Mouse (Mus musculus) layer of hippocampus, adult 9-10 months (tissue): ENCODE data around the gene Spsb4.
"Not testable (repeated sequence)": the region's sequence is repeated elsewhere in the genome, so short reads cannot be mapped to it uniquely, and the experiment has no call there.

Source experiments
- DNase-seq: peaks from one replicate; pipeline ENCODE4 v3.0.0; 2022; ENCODE audit warnings: low spot score

Gene Spsb4

DNA sequence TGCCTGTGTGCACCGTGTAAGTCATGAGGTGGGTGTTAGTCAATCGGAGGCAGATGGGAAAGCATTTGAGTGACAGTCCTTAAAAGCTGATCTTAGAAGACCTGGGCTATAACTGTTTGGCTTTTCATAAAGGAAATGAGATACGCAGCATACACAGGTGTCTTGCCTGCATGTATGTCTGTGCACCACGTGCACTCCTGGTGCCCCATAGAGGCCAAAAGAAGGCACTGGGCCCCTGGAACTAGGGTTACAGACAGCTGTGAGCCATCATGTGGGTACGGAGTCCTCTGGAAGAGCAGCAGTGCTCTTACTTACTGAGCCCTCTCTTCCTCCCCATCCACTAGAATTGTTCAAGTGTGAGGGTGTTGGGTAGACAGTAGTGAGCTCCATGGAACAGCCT is 70.1 kb downstream of the Spsb4 start:
- no peak for DNase-seq

DNA sequence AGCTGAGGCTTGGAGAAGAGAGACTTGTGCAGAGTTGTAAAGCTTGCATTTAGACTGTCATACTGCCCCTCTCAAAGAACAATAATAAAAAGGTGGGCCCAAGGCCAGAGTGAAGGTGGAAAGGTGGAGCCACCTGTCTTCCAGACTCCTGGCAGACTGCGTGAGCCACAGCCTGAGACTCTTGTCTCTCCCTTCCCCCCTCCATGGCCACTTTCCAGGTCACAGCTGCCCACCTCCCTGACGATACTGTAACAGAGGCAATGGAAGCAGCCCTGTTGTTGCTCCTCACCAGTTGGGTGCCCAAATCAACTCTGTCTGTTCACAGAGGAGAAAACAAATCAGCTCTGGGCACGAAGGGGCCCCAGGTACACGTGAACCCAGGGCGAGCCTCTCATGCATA is 71.5 kb downstream of the Spsb4 start:
- no peak for DNase-seq

DNA sequence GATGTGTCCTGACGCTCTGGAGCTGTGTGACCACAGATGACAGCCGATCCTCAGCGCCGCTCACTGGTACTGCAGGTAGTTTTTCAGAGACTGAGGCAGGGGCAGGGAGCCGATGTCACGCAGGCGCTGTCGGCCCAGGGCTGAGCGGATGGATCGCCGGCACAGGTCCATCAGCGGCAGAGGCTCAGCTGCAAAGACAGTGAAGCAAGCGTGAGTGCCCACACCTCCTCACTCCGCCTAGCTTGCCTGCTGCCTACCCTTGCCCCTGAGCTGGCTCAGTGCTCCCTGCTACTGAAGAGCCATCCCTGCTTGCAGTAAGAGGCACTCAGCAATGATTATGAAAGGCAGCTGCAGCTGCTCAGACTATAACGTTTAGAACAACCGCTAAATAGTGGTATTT is 74.1 kb downstream of the Spsb4 start:
- DNase-seq: no peak

DNA sequence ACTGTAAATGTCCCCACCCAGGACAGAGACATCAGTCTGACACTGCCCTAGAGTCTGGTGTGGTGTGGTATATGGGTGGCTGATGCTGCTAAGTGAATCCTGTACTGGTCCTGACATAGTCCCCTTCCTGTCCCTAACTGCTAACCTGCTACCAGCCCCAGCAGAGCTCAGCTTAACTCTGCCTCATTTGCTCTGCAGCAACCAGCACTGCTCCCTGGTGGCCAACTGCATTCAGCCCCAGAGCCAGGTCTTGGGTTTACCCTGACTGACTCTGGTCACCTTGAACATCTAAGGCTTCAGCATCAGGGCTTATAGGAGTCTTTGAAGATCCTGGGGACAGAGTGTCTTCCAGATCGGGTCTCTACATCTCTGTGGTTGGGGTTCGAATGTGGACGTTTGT is 75.7 kb downstream of the Spsb4 start:
- no peak for DNase-seq

DNA sequence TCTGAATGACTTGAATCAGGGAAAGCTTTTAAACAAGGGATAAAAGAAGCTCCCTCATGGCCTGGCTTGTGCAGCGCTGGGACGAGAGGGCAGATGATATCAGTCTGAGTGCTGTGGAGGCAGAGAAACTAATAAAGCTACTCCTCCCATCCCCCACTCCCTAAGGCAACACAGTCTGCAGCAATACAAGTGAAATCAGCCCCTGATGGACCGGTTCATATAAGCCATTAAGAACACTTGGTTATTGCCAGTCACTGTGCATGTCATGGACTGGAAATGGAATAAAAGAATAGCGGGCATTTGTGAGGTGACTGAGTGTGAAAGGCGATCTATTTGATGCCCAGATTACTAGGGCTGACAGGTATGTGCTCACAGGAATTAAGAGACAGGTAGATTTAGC is 79.8 kb downstream of the Spsb4 start:
- DNase-seq: no peak

DNA sequence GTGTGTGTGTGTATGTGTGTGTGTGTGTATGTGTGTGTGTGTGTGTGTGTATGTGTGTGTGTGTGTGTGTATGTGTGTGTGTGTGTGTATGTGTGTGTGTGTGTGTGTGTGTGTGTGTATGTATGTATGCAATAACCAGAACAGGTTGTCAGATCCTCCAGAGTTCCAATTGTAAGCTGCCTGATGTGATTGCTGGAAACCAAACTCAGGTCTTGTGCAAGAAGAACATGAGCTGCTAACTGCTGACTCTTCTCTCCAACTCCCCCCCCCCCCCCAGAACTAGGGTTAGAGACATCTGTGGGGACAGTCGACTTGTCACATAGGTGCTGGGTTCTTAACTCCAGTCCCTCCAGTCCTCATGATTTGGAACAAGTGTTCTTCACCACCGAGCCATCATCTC is 82.2 kb downstream of the Spsb4 start:
- DNase-seq: not testable (repeated sequence)

DNA sequence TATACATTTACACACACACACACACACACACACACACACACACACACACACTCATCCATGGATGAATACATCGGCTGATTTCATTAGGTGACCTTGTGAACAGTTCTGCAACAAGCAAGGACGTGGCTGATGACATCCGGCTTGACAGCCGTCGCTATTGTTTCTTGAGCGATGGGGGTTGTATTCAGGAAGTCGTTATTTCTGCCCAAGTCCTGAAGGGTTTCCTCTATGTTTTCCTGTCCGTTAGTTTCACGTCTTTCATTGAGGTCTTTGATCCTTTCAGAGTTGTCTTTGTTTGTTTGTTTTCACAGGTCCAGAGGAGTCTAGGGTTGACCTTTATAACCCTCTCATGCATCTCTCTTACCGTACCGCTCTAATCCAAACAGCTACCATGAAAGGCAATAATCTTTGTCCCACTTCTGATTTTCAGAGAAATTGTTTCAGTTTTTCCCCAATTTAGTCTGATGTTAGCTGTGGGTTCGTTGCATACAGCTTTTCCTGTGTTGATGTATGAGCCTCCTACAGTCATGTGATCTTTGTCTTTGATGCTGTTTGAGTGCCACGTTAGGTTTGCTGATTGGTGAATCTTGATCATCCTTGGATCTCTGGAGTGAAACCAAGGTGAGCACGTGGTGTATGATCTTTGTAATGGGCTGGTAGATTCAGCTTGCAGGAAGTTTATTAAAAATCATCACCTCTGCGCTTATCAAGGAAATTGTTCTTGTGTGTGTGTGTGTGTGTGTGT is 82.9 kb downstream of the Spsb4 start:
- DNase-seq: no peak

DNA sequence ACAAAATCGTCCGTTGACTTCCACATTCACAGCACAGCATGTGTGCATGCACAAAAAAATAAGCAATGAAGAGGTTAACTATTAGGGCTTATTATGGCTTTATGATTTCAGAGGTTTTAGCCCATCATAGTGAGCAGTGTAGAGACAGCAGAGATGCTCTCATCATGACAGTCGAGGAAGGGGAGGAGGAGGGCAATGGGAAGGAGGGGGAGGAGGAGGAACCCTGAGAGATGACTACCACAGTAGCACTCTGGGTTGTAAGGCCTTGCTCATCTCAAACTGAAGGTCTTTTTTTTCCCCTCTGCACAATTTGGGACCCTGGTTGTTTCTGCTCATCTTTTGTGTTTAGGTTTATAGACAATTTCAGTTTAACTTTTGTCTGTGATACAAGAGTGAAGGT is 83.8 kb downstream of the Spsb4 start:
- no peak for DNase-seq

DNA sequence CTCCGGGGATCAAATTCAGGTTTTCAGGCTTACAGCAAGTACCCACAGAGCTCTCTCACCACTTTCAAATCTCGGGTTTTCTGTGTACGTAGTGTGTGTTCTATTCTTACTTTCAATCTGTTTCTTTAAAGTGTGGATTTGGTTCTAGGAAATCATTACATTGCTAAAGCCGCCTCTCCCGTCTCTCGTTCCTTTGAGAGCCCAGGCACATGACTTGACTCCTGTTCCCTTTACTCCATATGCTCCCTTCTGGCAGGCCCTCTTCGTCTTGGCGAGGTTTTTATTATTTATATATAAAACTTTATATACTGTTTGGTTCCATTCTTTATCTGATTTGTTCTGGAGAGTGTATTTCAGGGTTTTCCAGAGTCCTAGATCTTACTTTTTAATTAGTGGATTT is 85.9 kb downstream of the Spsb4 start:
- DNase-seq: no peak

DNA sequence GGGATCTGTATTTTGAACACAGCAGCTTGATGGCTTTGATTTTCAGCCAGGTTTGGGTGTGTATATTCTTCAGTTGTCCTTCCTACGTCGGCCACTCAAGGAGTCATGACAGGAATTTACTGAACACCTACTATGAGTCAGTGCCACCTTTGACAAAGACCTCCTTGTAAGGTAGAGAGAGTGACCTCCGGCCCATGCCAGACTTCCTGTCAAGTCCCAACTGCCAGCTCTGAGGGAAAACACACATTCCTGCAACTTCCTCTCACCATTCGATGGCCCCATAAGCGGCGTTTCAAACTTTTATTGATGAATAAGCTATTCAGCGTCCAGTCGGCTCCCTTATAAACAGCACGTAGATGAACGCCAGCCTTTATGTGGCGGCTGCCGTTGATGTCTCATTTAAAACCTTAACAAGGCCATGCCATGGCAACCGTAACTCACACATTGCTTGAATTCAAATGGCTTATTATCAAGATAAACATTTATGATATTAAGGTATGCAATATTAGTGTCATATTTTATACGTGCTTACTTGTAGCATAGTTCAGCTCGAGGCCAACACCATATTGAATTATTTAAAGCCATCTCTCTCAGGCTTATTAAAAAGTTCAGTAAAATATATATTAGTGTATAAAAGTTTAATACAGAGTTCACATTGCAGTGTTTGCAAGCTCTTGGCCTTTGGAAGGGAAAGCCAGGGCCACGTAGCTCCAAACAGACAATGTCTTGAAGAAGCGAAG is 94.9 kb downstream of the Spsb4 start:
- no peak for DNase-seq

DNA sequence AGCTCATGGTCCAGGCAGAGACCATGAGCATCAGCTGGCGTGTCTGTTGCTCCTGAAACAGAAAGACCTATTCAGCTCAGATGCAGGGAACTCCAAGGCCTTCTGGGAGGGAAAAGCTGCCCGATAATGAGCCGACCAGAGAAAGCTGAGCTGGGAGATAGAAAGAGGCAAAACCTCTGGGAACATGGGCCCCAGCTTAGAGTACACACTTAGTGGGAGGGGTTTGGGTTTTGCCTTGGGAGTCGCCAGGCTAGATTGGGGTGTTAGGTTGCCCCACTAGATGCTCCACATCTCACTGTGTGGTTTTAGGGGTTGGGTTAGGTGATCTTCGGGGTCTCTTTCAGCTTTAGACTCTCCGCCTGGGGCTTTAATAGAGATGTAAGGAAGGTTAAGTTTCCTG is 95.5 kb downstream of the Spsb4 start:
- DNase-seq: no peak

DNA sequence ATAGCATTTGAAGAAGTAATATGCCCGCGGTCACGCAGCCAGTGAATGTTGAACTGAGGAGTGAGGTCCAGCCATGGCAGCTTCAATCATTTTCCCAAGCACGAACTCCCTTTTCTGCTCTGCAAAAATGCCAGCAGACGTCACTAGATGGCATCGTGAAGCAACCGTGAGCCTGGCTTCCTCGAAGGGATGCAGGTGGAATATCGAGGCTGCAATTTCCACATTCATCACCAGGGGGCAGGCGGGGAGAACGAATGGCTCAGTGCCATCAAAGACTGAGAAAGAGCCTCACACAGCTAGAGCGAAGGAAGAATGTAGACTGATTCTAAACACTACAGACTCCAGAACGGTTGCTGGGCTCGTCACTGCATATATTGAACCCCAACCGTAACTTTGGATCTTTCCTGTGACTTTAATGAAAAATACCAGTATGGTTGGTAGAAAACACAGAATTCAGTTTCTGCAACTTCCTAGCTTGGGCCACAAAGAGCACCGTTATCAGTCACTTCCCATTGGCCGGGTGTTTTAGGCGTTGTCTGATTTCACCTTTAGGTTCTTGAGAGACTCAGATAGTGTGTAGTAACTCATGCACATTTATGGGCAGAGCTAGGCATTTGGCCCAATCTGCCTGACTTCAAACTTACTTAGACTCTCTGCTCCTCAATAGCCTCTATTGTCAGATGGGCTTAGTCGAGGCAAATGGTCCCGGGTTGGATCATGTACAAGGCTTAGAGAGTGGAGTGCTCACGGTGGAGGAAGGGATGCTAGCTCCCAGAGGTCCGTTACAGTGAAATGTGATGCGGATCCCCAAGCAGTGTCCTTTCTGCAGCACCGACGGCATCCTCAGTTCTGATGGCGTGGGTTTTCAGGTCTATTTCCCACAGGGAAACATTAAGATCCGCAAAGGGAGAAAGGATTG is 101.8 kb downstream of the Spsb4 start:
- peak; percentile 99 for DNase-seq

DNA sequence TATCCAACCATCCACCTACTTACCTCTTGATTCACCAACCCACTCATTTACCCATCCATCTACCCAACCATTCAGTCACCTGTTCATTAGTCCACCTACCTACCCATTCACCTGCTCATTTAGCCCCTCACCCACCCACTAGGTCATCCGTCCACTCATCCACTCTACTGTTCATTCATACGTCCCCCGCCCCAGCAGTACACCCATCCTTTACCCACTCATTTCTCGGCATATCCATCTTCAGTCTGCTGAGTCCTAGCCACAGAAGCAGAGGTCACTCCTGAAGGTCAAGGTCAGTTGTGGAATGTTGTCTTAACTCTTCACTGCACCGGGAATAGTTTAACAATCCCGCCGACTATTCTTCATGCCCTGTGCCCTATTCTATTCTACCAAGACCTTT is 102.6 kb downstream of the Spsb4 start:
- no peak for DNase-seq

DNA sequence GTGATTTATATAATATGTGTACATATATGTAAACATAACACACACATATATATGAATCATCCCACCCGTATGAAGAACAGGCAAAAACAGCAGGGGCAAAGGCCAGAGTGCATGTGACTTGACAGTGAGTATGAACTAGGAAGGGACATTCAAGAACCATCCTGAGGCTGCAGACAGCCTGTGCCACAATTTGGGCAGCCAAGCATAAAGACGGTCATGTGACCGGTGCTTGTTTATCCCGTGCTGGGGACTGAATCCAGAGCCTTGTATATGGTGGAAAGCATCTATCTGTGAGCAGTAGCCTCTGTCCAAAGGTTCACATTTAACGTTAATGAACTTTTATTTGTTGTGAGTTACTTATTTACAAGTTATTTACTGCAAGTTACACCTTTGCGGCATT is 103.8 kb downstream of the Spsb4 start:
- no peak for DNase-seq

DNA sequence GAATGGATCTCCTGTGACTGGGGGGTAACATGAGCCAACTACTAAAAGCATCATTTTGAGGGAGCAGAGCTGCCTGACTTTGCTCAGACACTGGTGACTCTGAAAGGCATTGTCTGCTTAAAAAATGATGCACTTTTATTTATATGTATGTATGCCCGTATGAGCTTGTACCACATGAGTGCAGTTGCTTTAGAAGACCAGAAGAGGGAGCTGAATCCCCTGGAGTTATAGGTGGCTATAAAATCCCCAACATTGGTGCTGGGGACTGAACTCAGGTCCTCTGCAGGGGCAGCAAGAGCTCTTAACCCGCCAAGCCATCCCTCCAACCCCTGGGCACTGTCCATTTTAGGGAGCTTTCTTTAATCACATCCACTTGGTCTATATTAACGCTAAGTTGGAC is 104.6 kb downstream of the Spsb4 start:
- no peak for DNase-seq

DNA sequence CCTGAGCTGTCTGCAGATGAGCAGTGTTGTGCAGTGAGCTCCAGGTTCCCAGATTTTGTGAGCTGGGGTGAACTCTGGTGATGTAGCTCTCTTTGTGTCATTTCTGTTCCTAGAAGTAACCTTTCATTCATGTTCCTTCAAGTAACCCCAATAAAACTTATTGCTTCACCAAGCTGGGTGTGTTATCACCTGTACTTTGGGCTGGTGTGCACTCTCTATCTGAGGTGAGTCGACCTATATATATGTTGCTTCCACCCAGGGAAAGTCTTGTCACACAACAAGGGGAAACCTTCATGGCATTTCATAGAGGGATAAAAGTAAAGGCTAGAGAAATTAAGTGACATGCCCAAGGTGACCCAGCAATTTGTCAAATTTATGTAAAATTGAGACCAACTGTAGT is 109.1 kb downstream of the Spsb4 start:
- no peak for DNase-seq

DNA sequence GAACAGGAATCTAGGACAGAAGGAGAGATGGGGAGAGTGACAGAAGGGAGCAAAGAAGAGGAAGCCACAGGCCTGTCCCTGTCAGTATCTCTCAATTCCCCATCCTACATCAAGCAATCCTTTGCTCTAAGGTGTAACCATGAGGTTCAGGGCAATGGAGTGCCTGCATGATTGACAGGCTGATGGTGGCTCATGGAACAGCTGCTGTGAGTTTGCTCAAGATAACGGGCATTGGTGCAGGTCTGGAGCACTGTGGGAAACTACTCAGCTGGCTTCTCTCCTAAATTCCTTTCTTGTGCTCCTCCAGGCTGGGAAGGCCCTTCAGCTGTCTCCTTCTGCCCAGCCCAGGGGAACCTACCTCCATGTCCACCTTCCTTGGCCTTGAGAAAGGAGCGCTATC is 109.9 kb downstream of the Spsb4 start:
- no peak for DNase-seq

DNA sequence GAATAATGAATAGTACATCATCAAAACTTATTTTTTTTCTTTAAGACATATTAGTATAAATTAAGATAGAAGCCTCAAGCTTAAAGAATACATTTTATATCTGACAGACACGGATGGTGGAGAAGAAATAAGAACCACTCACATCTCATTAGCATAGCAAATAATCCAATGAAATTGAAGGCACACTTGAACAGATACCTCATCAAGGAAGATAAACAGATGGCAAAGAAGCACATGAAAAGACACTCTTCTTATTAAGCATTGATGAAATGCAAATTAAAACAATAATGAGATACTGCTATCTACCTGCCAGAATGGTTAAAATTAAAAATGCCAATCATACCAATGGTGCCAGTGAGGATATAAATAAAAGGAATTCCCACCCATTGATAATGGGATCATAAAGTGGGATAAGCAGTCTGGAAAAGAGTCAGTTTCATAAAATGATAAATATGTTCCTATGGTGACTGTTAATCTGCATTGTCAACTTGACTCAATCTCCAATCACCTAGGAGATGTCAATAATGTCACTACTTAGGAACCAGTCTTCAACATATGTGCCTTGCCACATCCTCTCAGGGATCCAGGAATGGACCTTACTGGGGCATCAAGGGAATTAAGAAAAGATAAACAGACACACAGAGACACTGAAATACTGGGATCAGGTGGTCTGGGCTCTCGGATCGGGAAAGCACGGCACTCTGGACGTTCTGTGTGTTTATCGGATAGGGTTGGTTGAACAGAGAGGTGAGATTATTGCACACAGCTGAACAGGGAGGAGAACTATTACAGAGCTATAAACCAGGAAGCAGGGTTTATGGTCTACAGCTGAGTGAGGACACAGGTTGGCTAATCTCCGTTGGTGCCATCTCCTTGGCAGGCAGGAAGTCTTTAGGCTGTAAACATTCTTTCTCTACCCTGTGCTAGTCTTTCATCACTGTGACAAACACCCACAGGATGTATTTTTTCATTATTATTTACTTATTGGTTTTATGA is 114.0 kb downstream of the Spsb4 start:
- DNase-seq: no peak

DNA sequence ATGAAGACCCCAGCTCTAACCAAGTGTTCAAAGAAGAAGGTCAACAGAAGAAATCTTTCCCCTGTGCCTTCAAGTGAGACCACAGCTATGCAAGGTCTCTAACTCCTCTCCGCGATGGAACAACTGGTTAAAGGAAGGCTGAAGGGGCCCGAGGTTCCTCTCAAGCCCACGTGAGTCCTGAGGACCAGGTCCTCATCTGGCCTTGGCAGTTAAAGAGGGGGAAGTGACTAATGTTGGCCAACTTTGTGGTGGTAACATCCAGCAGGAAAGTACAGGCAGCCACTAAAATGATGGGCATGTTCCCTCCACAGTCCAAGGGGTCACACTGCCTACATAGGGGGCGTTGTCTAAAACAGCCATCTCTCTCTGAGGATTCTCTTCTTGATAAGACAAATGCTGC is 118.9 kb downstream of the Spsb4 start:
- no peak for DNase-seq

DNA sequence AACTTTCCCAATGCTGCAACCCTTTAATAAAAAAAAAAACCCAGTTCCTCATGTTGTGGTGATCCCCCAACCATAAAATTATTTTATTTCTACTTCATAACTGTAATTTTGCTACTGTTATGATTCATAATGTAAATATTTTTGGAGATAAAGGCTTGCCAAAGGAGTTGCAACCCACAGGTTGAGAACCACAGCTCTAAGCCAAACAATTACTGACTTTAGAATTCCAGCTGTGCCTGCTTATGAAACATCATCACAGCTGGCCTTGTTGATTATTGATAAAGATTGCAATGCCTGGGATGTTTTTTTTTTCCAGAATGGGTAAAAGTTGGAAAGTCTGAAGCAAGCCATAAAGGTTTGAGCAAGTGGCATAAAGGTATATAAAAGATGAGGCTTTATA is 119.6 kb downstream of the Spsb4 start:
- no peak for DNase-seq

DNA sequence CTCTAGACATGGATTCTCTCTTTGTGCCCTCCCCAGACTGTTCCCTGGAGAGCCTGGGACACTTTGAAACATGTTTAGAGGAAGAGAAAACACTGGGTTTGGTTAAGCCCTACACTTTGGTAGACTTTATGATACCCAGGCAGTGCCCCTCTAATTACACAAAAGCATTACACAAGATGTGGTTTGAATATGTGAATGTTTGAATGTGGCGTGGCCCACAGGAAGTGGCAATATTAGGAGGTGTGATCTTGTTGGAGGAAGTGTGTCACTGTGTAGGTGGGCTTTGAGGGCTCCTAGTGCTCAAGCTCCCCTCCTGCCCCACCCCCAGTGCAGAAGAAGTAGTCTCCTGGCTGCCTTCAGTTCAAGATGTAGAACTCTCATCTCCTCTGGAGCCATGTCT is 122.0 kb downstream of the Spsb4 start:
- DNase-seq: no peak

DNA sequence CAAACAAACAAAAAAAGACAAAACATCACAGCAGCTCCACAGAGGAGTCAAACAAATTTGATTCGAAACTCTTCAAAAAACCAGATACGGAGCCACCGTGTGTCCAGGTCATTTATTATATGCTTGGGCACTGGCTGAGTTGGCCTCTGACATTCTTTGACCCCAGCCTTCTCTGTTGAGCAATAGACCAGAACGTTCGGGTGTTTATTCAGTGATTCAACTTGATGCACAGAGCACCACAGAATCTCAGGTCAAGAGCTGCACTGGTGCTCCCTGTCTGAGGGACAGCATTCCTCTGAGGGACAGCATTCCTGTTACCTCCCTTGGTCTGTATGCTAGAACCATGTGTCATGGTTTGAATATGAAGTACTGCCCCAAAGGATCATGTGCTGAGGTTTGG is 125.1 kb downstream of the Spsb4 start:
- no peak for DNase-seq
